Mouse (Mus musculus): ENCODE measurements around the gene Tubb4a. TPM values are rescaled to one million over a fixed set of nuclear protein-coding genes. Genes with fewer than 3 reads are reported as not detected.
"Not testable (repeated sequence)": the region's sequence is repeated elsewhere in the genome, so short reads cannot be mapped to it uniquely, and the experiment has no call there.

Gene Tubb4a
- polyA plus RNA-seq (2015; fragmentation: Nextera tagmentation; extraction: Ambion mirVana), result 16.3 and 17.5 TPM in 2 replicates

- Histone ChIP-seq H3K4me3 (peak within 1 kb of the TSS; percentile 42), H3K27ac (no peak within 1 kb of the TSS), H3K4me2 (replicated peaks) (peak within 1 kb of the TSS; percentile 62), H3K27me3 (peaks cover 50% of the 10 kb centered on the region), H3K4me1 (peaks cover 6% of the 10 kb centered on the region), H3K36me3 (no peaks in the 10 kb centered on the region), H3K9me3 (no peaks in the 10 kb centered on the region), H3K9ac (peak within 1 kb of the TSS; percentile 60)
- 2% methylated on average over 31 of the region's 31 CpGs for WGBS
- ATAC-seq (ENCODE audit: low FRiP score, low read depth), result peak; percentile 71
Observed at GRCm38 (mm10) chr17:57087049-57087832, at the start of gene Tubb4a. TSS of gene Tubb4a (minus strand) at chr17:57087782.

DNA sequence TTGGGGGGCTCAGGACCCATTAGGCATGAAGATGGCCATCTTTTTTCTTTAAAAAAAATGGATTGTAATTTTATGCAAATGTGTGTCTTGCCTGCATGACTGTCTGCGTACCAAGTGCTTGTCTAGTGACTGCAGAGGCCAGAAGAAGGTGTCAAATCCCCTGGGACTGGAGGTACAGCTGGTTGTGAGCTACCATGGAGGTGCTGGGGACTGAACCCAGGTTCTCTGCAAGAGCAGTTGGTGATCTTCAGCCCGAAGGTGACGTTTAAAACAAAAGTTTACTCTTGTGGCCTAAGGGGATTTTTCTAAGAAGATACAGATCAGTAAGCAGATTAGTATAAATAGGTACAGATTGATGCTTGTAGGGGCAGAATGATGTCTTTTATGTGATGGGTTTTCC lies 48.1 kb upstream of the Tubb4a start:
- ATAC-seq (ENCODE audit: low FRiP score, low read depth), result no peak
- peaks cover 6% of the 10 kb centered on the region for H3K27me3 ChIP-seq
- H3K27ac ChIP-seq, result no peak overlapping the region
- H3K36me3 ChIP-seq, result no peaks in the 10 kb centered on the region
- H3K4me3 ChIP-seq, result no peak overlapping the region
- WGBS, result 78% methylated on average over 3 of the region's 3 CpGs
- no peak overlapping the region for H3K4me2 ChIP-seq (replicated peaks)
- H3K9me3 ChIP-seq, result no peaks in the 10 kb centered on the region
- H3K9ac ChIP-seq, result no peak overlapping the region
- no peaks in the 10 kb centered on the region for H3K4me1 ChIP-seq

DNA sequence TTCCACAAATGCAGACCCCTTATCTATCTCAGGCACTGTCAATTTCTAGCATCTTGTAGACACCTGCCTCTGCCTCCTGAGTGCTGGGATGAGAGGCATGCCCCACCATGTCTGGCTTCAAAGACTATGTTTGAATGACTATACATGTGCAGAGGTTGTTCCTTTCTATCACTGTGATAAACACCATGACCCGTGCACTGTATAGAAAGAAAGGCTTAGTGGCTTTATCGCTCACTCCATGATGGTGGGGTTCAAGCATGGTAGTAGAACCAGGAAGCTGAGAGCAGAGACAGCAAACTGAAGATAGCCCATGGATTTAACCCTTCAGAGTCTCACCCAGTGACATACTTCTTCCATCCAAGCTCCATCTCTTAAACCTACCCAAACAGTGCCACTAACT lies 47.1 kb upstream of the Tubb4a start:
- Histone ChIP-seq H3K27ac (no peak overlapping the region), H3K36me3 (no peaks in the 10 kb centered on the region), H3K4me2 (replicated peaks) (no peak overlapping the region), H3K4me3 (no peak overlapping the region), H3K9me3 (no peaks in the 10 kb centered on the region), H3K9ac (no peak overlapping the region), H3K4me1 (no peaks in the 10 kb centered on the region), H3K27me3 (peaks cover 6% of the 10 kb centered on the region)
- ATAC-seq (ENCODE audit: low FRiP score, low read depth), result no peak
- 67% methylated on average over 2 of the region's 2 CpGs for WGBS

- not testable (repeated sequence) for H3K36me3 ChIP-seq; H3K4me2 ChIP-seq (replicated peaks); H3K27ac ChIP-seq; H3K27me3 ChIP-seq; H3K9me3 ChIP-seq; H3K4me1 ChIP-seq; H3K9ac ChIP-seq; ATAC-seq (ENCODE audit: low FRiP score, low read depth); H3K4me3 ChIP-seq
- WGBS, result 6% methylated on average over 3 of the region's 3 CpGs
Observed at GRCm38 (mm10) chr17:57134021-57134420, 46.4 kb upstream of the Tubb4a start.

DNA sequence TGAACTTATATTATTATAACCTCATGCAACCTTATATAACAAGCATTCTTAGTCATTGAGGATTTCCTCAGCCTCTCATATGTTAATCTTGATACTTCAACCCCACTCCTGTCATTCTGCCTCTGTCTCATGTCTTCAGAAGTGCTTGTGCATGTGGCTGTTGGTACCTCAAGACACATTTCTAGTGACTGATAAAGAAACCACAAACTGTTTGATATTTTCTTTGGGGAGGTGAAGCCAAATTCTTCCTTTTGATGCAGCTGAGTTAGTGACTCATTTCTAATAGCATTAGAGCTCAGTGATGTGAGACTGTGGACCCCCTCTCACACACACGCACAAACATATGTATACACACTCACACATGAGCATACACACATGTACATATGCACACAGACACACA lies 44.2 kb upstream of the Tubb4a start:
- Histone ChIP-seq H3K9ac (no peak overlapping the region), H3K4me3 (no peak overlapping the region), H3K4me1 (no peaks in the 10 kb centered on the region), H3K36me3 (no peaks in the 10 kb centered on the region), H3K9me3 (no peaks in the 10 kb centered on the region), H3K4me2 (replicated peaks) (no peak overlapping the region), H3K27ac (no peak overlapping the region), H3K27me3 (peaks cover 6% of the 10 kb centered on the region)
- ATAC-seq (ENCODE audit: low FRiP score, low read depth), result no peak
- WGBS, result 79% methylated on average over 1 of the region's 1 CpGs

GRCm38 (mm10) chr17:57125853-57126622 lies 38.5 kb upstream of the Tubb4a start:
- no peak overlapping the region for H3K9ac ChIP-seq
- H3K4me2 ChIP-seq (replicated peaks), result no peak overlapping the region
- no peak overlapping the region for H3K27ac ChIP-seq
- ATAC-seq (ENCODE audit: low FRiP score, low read depth), result no peak
- H3K9me3 ChIP-seq, result no peaks in the 10 kb centered on the region
- H3K4me1 ChIP-seq, result no peaks in the 10 kb centered on the region
- WGBS, result 53% methylated on average over 3 of the region's 3 CpGs
- H3K27me3 ChIP-seq, result no peaks in the 10 kb centered on the region
- H3K36me3 ChIP-seq, result no peaks in the 10 kb centered on the region
- H3K4me3 ChIP-seq, result no peak overlapping the region

- Histone ChIP-seq H3K27ac (no peak overlapping the region), H3K4me2 (replicated peaks) (no peak overlapping the region), H3K9ac (no peak overlapping the region), H3K9me3 (no peaks in the 10 kb centered on the region), H3K27me3 (no peaks in the 10 kb centered on the region), H3K4me3 (no peak overlapping the region), H3K4me1 (no peaks in the 10 kb centered on the region), H3K36me3 (no peaks in the 10 kb centered on the region)
- no peak for ATAC-seq (ENCODE audit: low FRiP score, low read depth)
- 90% methylated on average over 4 of the region's 4 CpGs for WGBS
Observed at GRCm38 (mm10) chr17:57124792-57125191, 37.2 kb upstream of the Tubb4a start.

GRCm38 (mm10) chr17:57123192-57124118 lies 35.9 kb upstream of the Tubb4a start:
- no peak overlapping the region for H3K4me3 ChIP-seq
- H3K4me2 ChIP-seq (replicated peaks), result no peak overlapping the region
- H3K36me3 ChIP-seq, result no peaks in the 10 kb centered on the region
- H3K4me1 ChIP-seq, result no peaks in the 10 kb centered on the region
- ATAC-seq (ENCODE audit: low FRiP score, low read depth), result no peak
- no peak overlapping the region for H3K27ac ChIP-seq
- no peak overlapping the region for H3K9ac ChIP-seq
- no peaks in the 10 kb centered on the region for H3K27me3 ChIP-seq
- WGBS, result 80% methylated on average over 11 of the region's 11 CpGs
- no peaks in the 10 kb centered on the region for H3K9me3 ChIP-seq

DNA sequence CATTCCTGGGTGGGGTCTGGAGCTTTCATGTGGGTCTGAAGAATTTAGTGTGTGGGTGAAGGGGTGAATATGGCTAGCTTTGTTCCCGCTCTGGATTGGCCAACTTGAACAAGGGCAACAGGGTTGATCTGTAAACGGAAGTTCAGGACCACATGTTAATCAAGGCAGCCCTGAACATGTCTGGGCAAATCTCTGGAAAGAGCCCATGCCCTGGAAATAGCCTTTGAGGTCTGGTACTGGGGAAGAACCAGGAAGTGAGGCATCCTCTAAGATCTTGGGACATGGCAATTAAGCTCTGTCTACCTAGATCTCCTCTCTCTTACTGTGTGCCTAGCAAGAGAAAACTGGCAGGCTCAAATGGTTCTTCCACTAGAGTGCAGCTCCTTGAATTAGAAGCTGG lies 34.3 kb upstream of the Tubb4a start:
- H3K9ac ChIP-seq, result no peak overlapping the region
- no peak overlapping the region for H3K4me2 ChIP-seq (replicated peaks)
- ATAC-seq (ENCODE audit: low FRiP score, low read depth), result no peak
- H3K9me3 ChIP-seq, result no peaks in the 10 kb centered on the region
- H3K27ac ChIP-seq, result no peak overlapping the region
- no peaks in the 10 kb centered on the region for H3K4me1 ChIP-seq
- no peak overlapping the region for H3K4me3 ChIP-seq
- no peaks in the 10 kb centered on the region for H3K27me3 ChIP-seq
- no peaks in the 10 kb centered on the region for H3K36me3 ChIP-seq
- WGBS, result 67% methylated on average over 2 of the region's 2 CpGs

GRCm38 (mm10) chr17:57118524-57119349 lies 31.2 kb upstream of the Tubb4a start:
- Histone ChIP-seq H3K4me2 (replicated peaks) (peak overlapping the region; percentile 36), H3K9me3 (no peaks in the 10 kb centered on the region), H3K27me3 (no peaks in the 10 kb centered on the region), H3K9ac (no peak overlapping the region), H3K4me1 (no peaks in the 10 kb centered on the region), H3K27ac (no peak overlapping the region), H3K36me3 (no peaks in the 10 kb centered on the region), H3K4me3 (no peak overlapping the region)
- under 1% methylated on average over 11 of the region's 11 CpGs for WGBS
- peak; percentile 87 for ATAC-seq (ENCODE audit: low FRiP score, low read depth)

DNA sequence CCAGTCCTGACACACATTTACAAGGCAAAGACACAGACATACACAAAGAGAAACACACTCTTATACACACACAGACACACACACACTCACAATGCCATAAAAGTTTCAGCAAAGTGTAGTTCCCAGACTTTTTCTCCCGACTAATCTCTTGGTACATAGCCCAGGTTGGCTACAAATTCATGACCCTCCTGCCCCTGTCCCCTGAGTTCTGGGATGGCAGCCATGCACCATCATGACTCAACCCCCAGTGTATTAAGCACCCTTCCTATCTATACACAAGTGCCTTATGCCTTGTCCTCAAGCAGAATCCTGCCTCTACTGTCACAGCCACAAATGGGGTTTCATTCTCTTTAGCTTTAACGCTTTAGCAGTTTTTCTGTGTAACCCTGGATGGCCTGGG lies 29.2 kb upstream of the Tubb4a start:
- Histone ChIP-seq H3K36me3 (no peaks in the 10 kb centered on the region), H3K27ac (no peak overlapping the region), H3K27me3 (no peaks in the 10 kb centered on the region), H3K9ac (no peak overlapping the region), H3K4me2 (replicated peaks) (no peak overlapping the region), H3K4me1 (no peaks in the 10 kb centered on the region), H3K9me3 (no peaks in the 10 kb centered on the region), H3K4me3 (no peak overlapping the region)
- 70% methylated on average over 2 of the region's 2 CpGs for WGBS
- no peak for ATAC-seq (ENCODE audit: low FRiP score, low read depth)

Data from limb, embryonic 13.5 days (tissue).